Mouse (Mus musculus) E14TG2a.4 (cell line): ENCODE measurements around the gene Wnt7b.

Source experiments
- CTCF ChIP-seq: conservative IDR thresholded peaks from 2 replicates; pipeline ENCODE4 v1.5.1; 2014; ENCODE audit warnings: low read length
- POU5F1 ChIP-seq: IDR thresholded peaks from 2 replicates; pipeline ENCODE4 v1.6.1; 2014; ENCODE audit warnings: low read length, borderline replicate concordance

DNA sequence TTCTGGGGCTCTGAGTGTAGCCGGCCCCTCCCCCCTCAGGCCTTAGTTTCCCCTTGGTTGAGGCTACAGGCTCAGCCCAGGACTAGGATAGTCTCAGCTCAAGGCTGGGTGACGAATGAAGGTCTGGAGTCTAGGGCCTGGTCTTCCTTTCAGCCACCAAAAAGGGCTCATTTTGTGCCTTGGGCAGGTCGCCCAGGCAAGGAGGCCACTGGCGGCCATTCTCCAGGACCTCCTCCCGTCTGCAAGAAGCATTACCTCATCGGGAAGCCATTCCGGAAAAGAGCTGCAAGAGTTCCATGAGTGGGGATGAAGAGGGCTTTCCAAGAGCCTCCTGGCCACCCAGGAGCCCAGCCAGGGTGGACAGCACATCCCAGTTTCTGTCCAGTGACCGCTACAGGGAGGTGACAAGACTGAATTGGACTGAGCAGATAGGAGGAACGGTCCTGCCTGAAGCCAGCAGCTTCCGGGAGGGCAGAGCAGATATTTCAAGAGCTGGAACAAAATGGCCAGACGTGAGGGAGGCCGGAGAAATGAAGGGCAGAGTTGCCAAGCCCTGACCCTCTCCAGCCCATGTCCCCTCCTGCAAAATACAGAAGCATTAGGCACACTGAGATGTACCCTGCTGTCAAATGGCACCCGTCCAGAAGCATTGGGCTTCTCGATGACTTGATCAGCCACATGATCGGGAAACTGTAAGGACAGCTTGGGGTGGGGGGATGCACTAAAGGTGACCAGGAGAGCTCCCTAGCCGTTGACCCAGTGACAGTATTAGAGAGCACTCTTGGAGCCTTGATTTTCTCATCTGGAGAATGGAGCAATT, 29.6 kb upstream of the Wnt7b start:
- TF ChIP-seq CTCF: no peak
- TF ChIP-seq POU5F1: no peak
